Mouse (Mus musculus): ENCODE results near the gene Slc2a5. TPM values are rescaled to one million over a fixed set of nuclear protein-coding genes. Genes with fewer than 3 reads are reported as not detected.
A peak's percentile ranks its signal among the peaks of the same experiment; 100 is the strongest.

Slc2a5 gene
- polyA plus RNA-seq, 1 experiment = 0.62 TPM

GRCm38 (mm10) chr4:150172107-150172506 is 53.0 kb downstream of the Slc2a5 start:
- TF ChIP-seq CTCF (IDR thresholded peaks at IDR 0.05; ENCODE audit: control insufficient read depth, insufficient read depth, low read length) (no peak), POLR2A (IDR thresholded peaks at IDR 0.05; ENCODE audit: borderline replicate concordance, control insufficient read depth, low read depth, low read length) (no peak)
- Histone ChIP-seq H3K4me1 (ENCODE audit: control insufficient read depth, insufficient read depth, low read length) (no peaks in the 10 kb centered on the region; the same call in 1 of the 2 replicates), H3K27ac (ENCODE audit: control insufficient read depth, insufficient read depth, low read depth, low read length, poor library complexity) (no peak overlapping the region), H3K4me3 (replicated peaks; ENCODE audit: control insufficient read depth, low read depth, low read length) (no peak overlapping the region)
- WGBS = 68% methylated on average over 8 of the region's 8 CpGs

- no peak overlapping the region for H3K27ac ChIP-seq (ENCODE audit: control insufficient read depth, insufficient read depth, low read depth, low read length, poor library complexity)
- no peak overlapping the region for H3K4me3 ChIP-seq (replicated peaks; ENCODE audit: control insufficient read depth, low read depth, low read length)
- no peaks in the 10 kb centered on the region; the same call in 1 of the 2 replicates for H3K4me1 ChIP-seq (ENCODE audit: control insufficient read depth, insufficient read depth, low read length)
- 0 out of 2 replicates have a peak, but pooled peaks have one; percentile 11 for TF ChIP-seq CTCF (IDR thresholded peaks at IDR 0.05; ENCODE audit: control insufficient read depth, insufficient read depth, low read length)
- no peak for TF ChIP-seq POLR2A (IDR thresholded peaks at IDR 0.05; ENCODE audit: borderline replicate concordance, control insufficient read depth, low read depth, low read length)
- WGBS = 54% methylated on average over 10 of the region's 10 CpGs
Observed at GRCm38 (mm10) chr4:150173281-150173680, 54.2 kb downstream of the Slc2a5 start.

GRCm38 (mm10) chr4:150174027-150174426 is 54.9 kb downstream of the Slc2a5 start:
- H3K27ac ChIP-seq (ENCODE audit: control insufficient read depth, insufficient read depth, low read depth, low read length, poor library complexity) = no peak overlapping the region
- H3K4me3 ChIP-seq (replicated peaks; ENCODE audit: control insufficient read depth, low read depth, low read length) = no peak overlapping the region
- TF ChIP-seq CTCF (IDR thresholded peaks at IDR 0.05; ENCODE audit: control insufficient read depth, insufficient read depth, low read length) = no peak
- TF ChIP-seq POLR2A (IDR thresholded peaks at IDR 0.05; ENCODE audit: borderline replicate concordance, control insufficient read depth, low read depth, low read length) = no peak
- no peaks in the 10 kb centered on the region; the same call in 1 of the 2 replicates for H3K4me1 ChIP-seq (ENCODE audit: control insufficient read depth, insufficient read depth, low read length)
- 92% methylated on average over 14 of the region's 14 CpGs for WGBS

- 4% methylated on average over 7 of the region's 7 CpGs for WGBS
- no peak overlapping the region for H3K4me3 ChIP-seq (replicated peaks; ENCODE audit: control insufficient read depth, low read depth, low read length)
Observed at GRCm38 (mm10) chr4:150176535-150176934, 57.5 kb downstream of the Slc2a5 start.

GRCm38 (mm10) chr4:150177122-150177521 is 58.0 kb downstream of the Slc2a5 start:
- TF ChIP-seq POLR2A (IDR thresholded peaks at IDR 0.05; ENCODE audit: borderline replicate concordance, control insufficient read depth, low read depth, low read length) = no peak
- no peak overlapping the region for H3K27ac ChIP-seq (ENCODE audit: control insufficient read depth, insufficient read depth, low read depth, low read length, poor library complexity)
- no peak overlapping the region for H3K4me3 ChIP-seq (replicated peaks; ENCODE audit: control insufficient read depth, low read depth, low read length)
- no peaks in the 10 kb centered on the region for H3K4me1 ChIP-seq (ENCODE audit: control insufficient read depth, insufficient read depth, low read length)
- 43% methylated on average over 8 of the region's 8 CpGs for WGBS

More at GRCm38 (mm10) chr4:150176535-150176934, 57.5 kb downstream of the Slc2a5 start:
- Histone ChIP-seq H3K27ac (ENCODE audit: control insufficient read depth, insufficient read depth, low read depth, low read length, poor library complexity) (no peak overlapping the region), H3K4me1 (ENCODE audit: control insufficient read depth, insufficient read depth, low read length) (no peaks in the 10 kb centered on the region)
- peak; percentile 90 for TF ChIP-seq CTCF (IDR thresholded peaks at IDR 0.05; ENCODE audit: control insufficient read depth, insufficient read depth, low read length)
- no peak for TF ChIP-seq POLR2A (IDR thresholded peaks at IDR 0.05; ENCODE audit: borderline replicate concordance, control insufficient read depth, low read depth, low read length)

GRCm38 (mm10) chr4:150178131-150178530 is 59.0 kb downstream of the Slc2a5 start:
- WGBS = 73% methylated on average over 4 of the region's 4 CpGs
- Histone ChIP-seq H3K4me1 (ENCODE audit: control insufficient read depth, insufficient read depth, low read length) (no peaks in the 10 kb centered on the region), H3K4me3 (replicated peaks; ENCODE audit: control insufficient read depth, low read depth, low read length) (no peak overlapping the region), H3K27ac (ENCODE audit: control insufficient read depth, insufficient read depth, low read depth, low read length, poor library complexity) (no peak overlapping the region)
- TF ChIP-seq POLR2A (IDR thresholded peaks at IDR 0.05; ENCODE audit: borderline replicate concordance, control insufficient read depth, low read depth, low read length) = no peak
- no peak for TF ChIP-seq CTCF (IDR thresholded peaks at IDR 0.05; ENCODE audit: control insufficient read depth, insufficient read depth, low read length)

- Histone ChIP-seq H3K4me3 (replicated peaks; ENCODE audit: control insufficient read depth, low read depth, low read length) (no peak overlapping the region), H3K4me1 (ENCODE audit: control insufficient read depth, insufficient read depth, low read length) (no peaks in the 10 kb centered on the region), H3K27ac (ENCODE audit: control insufficient read depth, insufficient read depth, low read depth, low read length, poor library complexity) (no peak overlapping the region)
- TF ChIP-seq POLR2A (IDR thresholded peaks at IDR 0.05; ENCODE audit: borderline replicate concordance, control insufficient read depth, low read depth, low read length) = no peak
- peak; percentile 32; the same call in 1 of the 2 replicates for TF ChIP-seq CTCF (IDR thresholded peaks at IDR 0.05; ENCODE audit: control insufficient read depth, insufficient read depth, low read length)
- WGBS = 86% methylated on average over 7 of the region's 7 CpGs
Observed at GRCm38 (mm10) chr4:150181304-150181703, 62.2 kb downstream of the Slc2a5 start.

- Histone ChIP-seq H3K4me1 (ENCODE audit: control insufficient read depth, insufficient read depth, low read length) (no peaks in the 10 kb centered on the region), H3K27ac (ENCODE audit: control insufficient read depth, insufficient read depth, low read depth, low read length, poor library complexity) (no peak overlapping the region), H3K4me3 (replicated peaks; ENCODE audit: control insufficient read depth, low read depth, low read length) (no peak overlapping the region)
- TF ChIP-seq POLR2A (IDR thresholded peaks at IDR 0.05; ENCODE audit: borderline replicate concordance, control insufficient read depth, low read depth, low read length) (no peak), CTCF (IDR thresholded peaks at IDR 0.05; ENCODE audit: control insufficient read depth, insufficient read depth, low read length) (no peak)
- 63% methylated on average over 11 of the region's 11 CpGs for WGBS
Observed at GRCm38 (mm10) chr4:150188236-150188635, 69.2 kb downstream of the Slc2a5 start.

GRCm38 (mm10) chr4:150192199-150192598 is 73.1 kb downstream of the Slc2a5 start:
- TF ChIP-seq POLR2A (IDR thresholded peaks at IDR 0.05; ENCODE audit: borderline replicate concordance, control insufficient read depth, low read depth, low read length) (no peak), CTCF (IDR thresholded peaks at IDR 0.05; ENCODE audit: control insufficient read depth, insufficient read depth, low read length) (no peak)
- WGBS = 80% methylated on average over 6 of the region's 6 CpGs
- Histone ChIP-seq H3K27ac (ENCODE audit: control insufficient read depth, insufficient read depth, low read depth, low read length, poor library complexity) (no peak overlapping the region), H3K4me1 (ENCODE audit: control insufficient read depth, insufficient read depth, low read length) (no peaks in the 10 kb centered on the region), H3K4me3 (replicated peaks; ENCODE audit: control insufficient read depth, low read depth, low read length) (no peak overlapping the region)

Other genes with a start within 250 kb of the Slc2a5 start
- gene Spsb1, start 164.2 kb upstream of the Slc2a5 start, polyA plus RNA-seq (2011; ENCODE audit: insufficient read depth, insufficient read length, low replicate concordance, missing spikeins) = 1.8 and 3.9 TPM in 2 replicates
- 1.4 and 7.2 TPM in 2 replicates for gene H6pd, start 110.3 kb upstream of the Slc2a5 start, polyA plus RNA-seq (2011; ENCODE audit: insufficient read depth, insufficient read length, low replicate concordance, missing spikeins)
- 1.6 and 2.0 TPM in 2 replicates for gene Gpr157, start 31.9 kb upstream of the Slc2a5 start, polyA plus RNA-seq (2011; ENCODE audit: insufficient read depth, insufficient read length, low replicate concordance, missing spikeins)
- not detected in 2 replicates for gene Slc2a7, start 29.7 kb downstream of the Slc2a5 start, polyA plus RNA-seq (2011; ENCODE audit: insufficient read depth, insufficient read length, low replicate concordance, missing spikeins)
- gene Car6, start 82.0 kb downstream of the Slc2a5 start, polyA plus RNA-seq (2011; ENCODE audit: insufficient read depth, insufficient read length, low replicate concordance, missing spikeins) = not detected in 2 replicates
- gene Eno1, start 117.4 kb downstream of the Slc2a5 start, polyA plus RNA-seq (2011; ENCODE audit: insufficient read depth, insufficient read length, low replicate concordance, missing spikeins) = 26.0 and 96.4 TPM in 2 replicates
- gene Rere, start 162.4 kb downstream of the Slc2a5 start, polyA plus RNA-seq (2011; ENCODE audit: insufficient read depth, insufficient read length, low replicate concordance, missing spikeins) = 31.8 and 61.3 TPM in 2 replicates

Data from bone marrow, adult 2 months (tissue).